Mouse (Mus musculus): Measurements from ENCODE around the gene Ube2ql1. TPM values are rescaled to one million over a fixed set of nuclear protein-coding genes. Genes with fewer than 3 reads are reported as not detected.

Gene Ube2ql1
- total RNA-seq, 1 experiment: 0.76 TPM

DNA sequence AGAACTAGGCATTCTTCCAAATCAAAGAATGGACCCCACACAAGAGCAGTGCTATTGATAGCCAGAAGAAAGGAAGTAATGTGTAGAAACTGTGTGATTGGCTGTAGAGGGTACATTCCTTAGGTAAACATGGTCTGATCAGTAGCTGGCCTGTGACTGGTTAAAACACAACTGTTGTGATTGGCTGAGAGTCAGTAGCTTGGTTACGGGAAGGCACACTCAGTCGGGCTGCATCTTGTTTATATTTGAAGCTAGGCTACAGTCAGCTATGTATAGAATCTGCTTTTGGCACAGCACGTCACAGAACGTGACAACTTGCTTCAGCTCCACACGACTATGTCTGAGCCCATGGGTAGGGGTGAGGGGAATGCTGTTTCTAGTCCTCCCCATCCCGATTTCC, 19.3 kb upstream of the Ube2ql1 start:
- DNase-seq (ENCODE audit: low read depth, low spot score): no peak
- no peaks in the 10 kb centered on the region for H3K4me1 ChIP-seq (ENCODE audit: control insufficient read depth in 2 of 2, insufficient read depth in 2 of 2, low read length in 2 of 2, poor library complexity in 1 of 2)
- H3K9ac ChIP-seq (ENCODE audit: insufficient read depth, low read depth, low read length, poor library complexity, severe bottlenecking): no peak overlapping the region
- H3K27ac ChIP-seq (ENCODE audit: insufficient read depth, low read depth, low read length, poor library complexity, severe bottlenecking): peak overlapping the region; percentile 6; the same call in 1 of the 2 replicates
- TF ChIP-seq CHD2 (IDR thresholded peaks at IDR 0.05; ENCODE audit: low read depth, low read length) (no peak), ZNF384 (IDR thresholded peaks at IDR 0.05; ENCODE audit: low read depth, low read length) (no peak), HCFC1 (IDR thresholded peaks at IDR 0.05; ENCODE audit: borderline replicate concordance, insufficient read depth, low read length) (no peak), MAFK (IDR thresholded peaks at IDR 0.05; ENCODE audit: insufficient read depth, low read depth, low read length) (no peak)
- no peaks in the 10 kb centered on the region for H3K9me3 ChIP-seq (ENCODE audit: control insufficient read depth, insufficient read depth, low read depth, low read length)
- in situ Hi-C loops (cut with MboI; ENCODE audit: low sequenced_read_pairs in 2 of 2, unreplicated experiment in 2 of 2): no loop called here
- no peaks in the 10 kb centered on the region for H3K36me3 ChIP-seq (ENCODE audit: control insufficient read depth, insufficient read depth, low read length, poor library complexity, severe bottlenecking)
- H3K4me3 ChIP-seq (ENCODE audit: insufficient read depth in 1 of 2, low read depth in 1 of 2, low read length in 2 of 2, poor library complexity in 1 of 2, severe bottlenecking in 1 of 2): no peak overlapping the region

DNA sequence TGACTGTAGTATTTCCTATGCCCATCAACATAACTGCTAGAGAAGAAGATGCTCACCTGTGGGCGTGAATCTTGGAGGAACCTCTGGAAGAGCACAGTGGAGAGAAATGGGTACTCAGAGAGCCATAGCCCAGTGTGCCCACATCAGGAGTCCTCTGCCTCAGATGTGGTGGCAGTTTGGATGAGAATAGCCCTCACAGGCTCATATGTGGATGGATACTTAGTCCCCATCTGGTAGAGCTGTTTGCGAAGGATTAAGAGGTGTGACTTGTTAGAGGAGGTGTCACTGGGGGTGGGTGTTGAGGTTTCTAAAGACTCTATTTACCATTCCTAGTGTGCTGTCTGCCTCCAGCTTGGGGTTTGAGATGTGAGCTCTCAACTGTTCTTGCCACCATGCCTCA, 13.2 kb upstream of the Ube2ql1 start:
- TF ChIP-seq ZC3H11A (IDR thresholded peaks at IDR 0.05; ENCODE audit: borderline replicate concordance, low read depth, low read length): no peak
- TF ChIP-seq HCFC1 (IDR thresholded peaks at IDR 0.05; ENCODE audit: borderline replicate concordance, insufficient read depth, low read length): no peak
- no peak for TF ChIP-seq MAFK (IDR thresholded peaks at IDR 0.05; ENCODE audit: insufficient read depth, low read depth, low read length)
- TF ChIP-seq CHD2 (IDR thresholded peaks at IDR 0.05; ENCODE audit: low read depth, low read length): no peak
- TF ChIP-seq ZNF384 (IDR thresholded peaks at IDR 0.05; ENCODE audit: low read depth, low read length): no peak
- in situ Hi-C loops (cut with MboI; ENCODE audit: low sequenced_read_pairs in 2 of 2, unreplicated experiment in 2 of 2): loop anchor here in 1 of 2 experiments (5.0 kb wide), 1 partner anchor 414 kb away; no protein-coding TSS in a partner anchor

DNA sequence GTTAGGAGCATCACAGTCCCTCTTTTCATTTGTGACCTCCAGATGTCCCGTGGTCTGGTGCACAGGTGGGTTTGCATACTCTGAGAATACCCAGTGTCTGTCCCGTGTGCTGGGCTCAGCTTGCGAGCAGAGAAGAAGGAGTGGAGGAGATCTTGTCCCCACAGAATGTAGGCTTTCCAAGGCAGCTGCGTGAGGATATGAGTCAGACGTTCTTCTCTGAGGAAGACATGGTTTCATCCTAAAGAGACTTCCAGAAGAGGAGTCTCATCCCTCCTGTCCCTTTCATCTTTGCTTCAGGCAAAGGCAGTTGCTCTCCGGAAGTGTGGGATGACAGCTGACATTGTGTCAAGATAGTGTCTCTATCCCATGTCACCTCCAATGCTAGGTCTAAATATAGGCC, 11.8 kb upstream of the Ube2ql1 start:
- H3K36me3 ChIP-seq (ENCODE audit: control insufficient read depth, insufficient read depth, low read length, poor library complexity, severe bottlenecking): no peaks in the 10 kb centered on the region
- H3K4me3 ChIP-seq (ENCODE audit: insufficient read depth in 1 of 2, low read depth in 1 of 2, low read length in 2 of 2, poor library complexity in 1 of 2, severe bottlenecking in 1 of 2): no peak overlapping the region
- no peak overlapping the region for H3K9ac ChIP-seq (ENCODE audit: insufficient read depth, low read depth, low read length, poor library complexity, severe bottlenecking)
- no peaks in the 10 kb centered on the region for H3K4me1 ChIP-seq (ENCODE audit: control insufficient read depth in 2 of 2, insufficient read depth in 2 of 2, low read length in 2 of 2, poor library complexity in 1 of 2)
- no peak for TF ChIP-seq MAFK (IDR thresholded peaks at IDR 0.05; ENCODE audit: insufficient read depth, low read depth, low read length)
- no peak for TF ChIP-seq ZC3H11A (IDR thresholded peaks at IDR 0.05; ENCODE audit: borderline replicate concordance, low read depth, low read length)
- TF ChIP-seq HCFC1 (IDR thresholded peaks at IDR 0.05; ENCODE audit: borderline replicate concordance, insufficient read depth, low read length): no peak
- no peak for TF ChIP-seq ZNF384 (IDR thresholded peaks at IDR 0.05; ENCODE audit: low read depth, low read length)
- TF ChIP-seq CHD2 (IDR thresholded peaks at IDR 0.05; ENCODE audit: low read depth, low read length): no peak
- H3K9me3 ChIP-seq (ENCODE audit: control insufficient read depth, insufficient read depth, low read depth, low read length): no peaks in the 10 kb centered on the region
- in situ Hi-C loops (cut with MboI; ENCODE audit: low sequenced_read_pairs in 2 of 2, unreplicated experiment in 2 of 2): loop anchor here in 1 of 2 experiments (5.0 kb wide), 1 partner anchor 416 kb away; no protein-coding TSS in a partner anchor
- DNase-seq (ENCODE audit: low read depth, low spot score): no peak
- no peak overlapping the region for H3K27ac ChIP-seq (ENCODE audit: insufficient read depth, low read depth, low read length, poor library complexity, severe bottlenecking)

More for the DNA sequence above, 13.2 kb upstream of the Ube2ql1 start:
- H3K4me1 ChIP-seq (ENCODE audit: control insufficient read depth in 2 of 2, insufficient read depth in 2 of 2, low read length in 2 of 2, poor library complexity in 1 of 2): no peaks in the 10 kb centered on the region
- H3K27ac ChIP-seq (ENCODE audit: insufficient read depth, low read depth, low read length, poor library complexity, severe bottlenecking): no peak overlapping the region
- no peak overlapping the region for H3K4me3 ChIP-seq (ENCODE audit: insufficient read depth in 1 of 2, low read depth in 1 of 2, low read length in 2 of 2, poor library complexity in 1 of 2, severe bottlenecking in 1 of 2)
- no peak overlapping the region for H3K9ac ChIP-seq (ENCODE audit: insufficient read depth, low read depth, low read length, poor library complexity, severe bottlenecking)
- no peaks in the 10 kb centered on the region for H3K9me3 ChIP-seq (ENCODE audit: control insufficient read depth, insufficient read depth, low read depth, low read length)
- DNase-seq (ENCODE audit: low read depth, low spot score): no peak
- no peaks in the 10 kb centered on the region for H3K36me3 ChIP-seq (ENCODE audit: control insufficient read depth, insufficient read depth, low read length, poor library complexity, severe bottlenecking)

DNA sequence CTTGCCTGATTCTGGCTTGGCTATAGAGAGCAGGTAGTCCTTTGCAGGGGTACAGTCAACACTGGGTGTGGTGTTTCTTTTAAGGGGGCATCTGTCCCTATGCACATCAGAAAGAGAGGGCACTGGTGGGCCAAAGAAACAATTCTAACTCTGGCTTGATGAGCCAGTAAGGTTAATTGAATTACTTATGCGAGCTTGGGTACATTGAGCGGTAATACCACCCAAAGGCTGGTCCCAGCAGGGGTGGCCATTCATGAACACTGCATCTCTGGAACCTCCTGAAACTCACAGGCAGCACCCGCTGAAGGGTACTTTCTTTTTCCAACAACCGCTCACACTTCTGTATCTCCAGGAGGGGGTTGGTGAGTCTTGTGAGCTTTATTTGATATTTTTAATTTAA, 9.1 kb upstream of the Ube2ql1 start:
- no peaks in the 10 kb centered on the region for H3K9me3 ChIP-seq (ENCODE audit: control insufficient read depth, insufficient read depth, low read depth, low read length)
- H3K27ac ChIP-seq (ENCODE audit: insufficient read depth, low read depth, low read length, poor library complexity, severe bottlenecking): no peak overlapping the region
- H3K36me3 ChIP-seq (ENCODE audit: control insufficient read depth, insufficient read depth, low read length, poor library complexity, severe bottlenecking): no peaks in the 10 kb centered on the region
- H3K9ac ChIP-seq (ENCODE audit: insufficient read depth, low read depth, low read length, poor library complexity, severe bottlenecking): no peak overlapping the region
- DNase-seq (ENCODE audit: low read depth, low spot score): no peak
- TF ChIP-seq ZNF384 (IDR thresholded peaks at IDR 0.05; ENCODE audit: low read depth, low read length) (no peak), MAFK (IDR thresholded peaks at IDR 0.05; ENCODE audit: insufficient read depth, low read depth, low read length) (no peak), ZC3H11A (IDR thresholded peaks at IDR 0.05; ENCODE audit: borderline replicate concordance, low read depth, low read length) (no peak)
- in situ Hi-C loops (cut with MboI; ENCODE audit: low sequenced_read_pairs in 2 of 2, unreplicated experiment in 2 of 2): no loop called here
- no peak overlapping the region for H3K4me3 ChIP-seq (ENCODE audit: insufficient read depth in 1 of 2, low read depth in 1 of 2, low read length in 2 of 2, poor library complexity in 1 of 2, severe bottlenecking in 1 of 2)
- no peaks in the 10 kb centered on the region for H3K4me1 ChIP-seq (ENCODE audit: control insufficient read depth in 2 of 2, insufficient read depth in 2 of 2, low read length in 2 of 2, poor library complexity in 1 of 2)
